Mouse (Mus musculus) liver (tissue): ENCODE data around the gene Zmpste24.

Experiments
- DNase-seq: peaks from one replicate; pipeline ENCODE4 v3.0.0-alpha.2; 2020; ENCODE audit warnings: mixed read lengths

Gene Zmpste24

GRCm38 (mm10) chr4:121031440-121031839, 66.6 kb downstream of the Zmpste24 start:
- DNase-seq, result no peak

DNA sequence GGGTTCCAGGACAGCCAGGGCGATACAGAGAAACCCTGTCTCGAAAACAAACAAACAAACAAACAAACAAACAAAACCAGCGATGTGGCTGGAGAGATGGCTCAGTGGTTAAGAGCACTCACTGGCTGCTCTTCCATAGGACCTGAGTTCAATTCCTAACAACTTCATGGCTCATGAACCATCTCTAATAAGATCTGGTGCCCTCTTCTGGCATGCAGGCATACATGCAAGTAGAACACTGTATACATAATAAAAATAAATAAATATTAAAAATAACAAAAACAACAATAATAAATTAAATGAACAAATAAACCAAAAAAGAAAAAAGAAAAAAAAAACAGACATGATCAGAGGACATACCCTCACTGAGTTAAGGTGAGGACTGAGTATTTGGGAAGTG, 68.4 kb downstream of the Zmpste24 start:
- no peak for DNase-seq

DNA sequence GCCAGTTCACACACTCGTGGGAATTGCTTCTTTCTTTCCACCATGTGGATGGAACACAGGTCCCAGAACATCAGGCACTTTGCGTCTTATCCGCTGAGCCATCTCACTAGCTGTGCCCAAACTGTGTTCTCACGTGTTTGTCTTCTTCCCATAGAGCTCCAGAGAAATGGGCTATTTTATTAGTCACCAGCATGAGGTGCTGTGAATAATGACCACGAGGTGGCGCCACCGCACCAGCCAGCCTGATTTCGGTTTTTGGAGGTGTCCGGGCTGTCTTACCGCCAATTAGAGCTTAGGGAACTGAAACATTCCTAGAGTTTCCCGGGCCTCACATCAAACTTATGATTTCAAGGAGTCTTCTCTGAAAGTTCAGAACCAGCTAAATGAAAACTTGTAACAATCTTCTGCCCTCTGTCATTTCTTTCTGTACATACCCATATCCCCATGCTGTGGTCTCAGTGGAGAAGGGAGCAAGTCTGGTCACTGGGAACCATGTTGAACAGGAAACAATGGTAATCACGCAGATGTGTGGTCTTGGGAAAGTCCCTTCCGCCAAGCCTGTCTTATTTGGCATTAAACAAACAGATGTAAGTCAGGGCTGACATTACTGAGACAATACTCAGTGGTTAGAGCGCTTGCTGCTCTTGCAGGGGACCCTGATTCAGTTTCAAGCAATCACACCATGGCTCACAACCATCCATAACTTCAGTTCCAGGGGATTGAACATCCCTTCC, 69.2 kb downstream of the Zmpste24 start:
- peak; percentile 74 for DNase-seq

DNA sequence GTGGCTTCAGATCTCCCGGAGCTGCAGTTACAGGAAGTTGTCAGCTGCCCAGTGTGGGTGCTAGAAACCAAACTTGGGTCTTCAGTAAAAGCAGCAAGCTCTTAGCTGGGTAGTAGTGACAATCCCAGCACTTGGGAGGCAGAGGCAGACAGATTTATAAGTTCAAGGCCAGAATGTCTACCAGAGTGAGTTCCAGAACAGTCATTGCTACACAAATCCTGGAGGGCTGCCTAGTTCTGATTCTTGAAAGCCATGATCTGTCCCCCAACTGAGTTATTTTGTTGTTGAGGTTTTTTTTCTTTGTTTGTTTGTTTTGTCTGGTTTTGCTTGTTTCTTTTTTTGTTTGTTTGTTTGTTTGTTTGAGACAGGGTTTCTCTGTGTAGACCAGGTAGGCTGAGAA, 69.9 kb downstream of the Zmpste24 start:
- no peak for DNase-seq

GRCm38 (mm10) chr4:121025681-121026080, 72.4 kb downstream of the Zmpste24 start:
- DNase-seq, result peak; percentile 17

GRCm38 (mm10) chr4:121023941-121024340, 74.1 kb downstream of the Zmpste24 start:
- peak; percentile 16 for DNase-seq

- no peak for DNase-seq
Measured at GRCm38 (mm10) chr4:121023464-121023863, 74.6 kb downstream of the Zmpste24 start.

- DNase-seq, result peak; percentile 12
Measured at GRCm38 (mm10) chr4:121021911-121022310, 76.1 kb downstream of the Zmpste24 start.

DNA sequence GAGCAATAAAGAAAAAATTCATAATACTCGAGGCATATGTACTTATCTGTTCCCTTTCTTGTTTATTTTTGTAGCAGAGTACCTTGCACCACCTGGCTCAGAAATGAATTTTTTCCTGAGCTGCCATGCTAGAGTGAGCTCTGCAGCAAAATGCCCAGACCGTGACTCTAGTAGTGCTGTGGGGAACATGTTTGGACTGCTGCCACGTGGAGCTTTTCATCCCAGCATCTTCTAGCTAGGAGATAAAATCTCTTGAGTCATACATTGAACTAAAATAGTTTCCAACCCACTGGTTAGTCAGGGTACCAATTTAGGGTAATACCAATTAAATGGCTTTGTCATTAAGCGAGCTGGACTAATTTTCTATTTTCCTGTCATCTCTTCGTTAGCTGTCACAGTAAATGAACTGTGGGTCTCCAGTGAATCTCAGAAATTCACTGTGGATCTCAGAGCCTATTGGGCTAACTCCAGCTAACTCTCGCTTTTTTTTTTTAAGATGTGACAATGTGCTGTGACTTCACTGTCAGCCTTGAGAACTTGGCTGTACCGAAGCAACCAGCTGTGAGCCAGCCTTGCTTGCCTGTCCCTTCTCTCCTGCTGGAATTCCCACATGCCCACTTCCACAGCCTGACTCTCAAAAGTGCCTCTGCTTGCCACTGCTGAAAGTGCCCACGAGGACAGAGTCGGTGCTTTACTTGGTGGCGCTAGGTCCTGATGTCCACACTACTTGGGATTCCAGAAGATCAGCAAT, 77.8 kb downstream of the Zmpste24 start:
- DNase-seq, result no peak

- DNase-seq, result no peak
Measured at GRCm38 (mm10) chr4:121018250-121018649, 79.8 kb downstream of the Zmpste24 start.

GRCm38 (mm10) chr4:121016928-121017657, 80.9 kb downstream of the Zmpste24 start, which contains the start of gene Smap2:
TSS of gene Smap2 (minus strand) at chr4:121017247.
- DNase-seq, result peak; percentile 100

GRCm38 (mm10) chr4:121016021-121016898, 81.8 kb downstream of the Zmpste24 start:
- peak; percentile 64 for DNase-seq

DNA sequence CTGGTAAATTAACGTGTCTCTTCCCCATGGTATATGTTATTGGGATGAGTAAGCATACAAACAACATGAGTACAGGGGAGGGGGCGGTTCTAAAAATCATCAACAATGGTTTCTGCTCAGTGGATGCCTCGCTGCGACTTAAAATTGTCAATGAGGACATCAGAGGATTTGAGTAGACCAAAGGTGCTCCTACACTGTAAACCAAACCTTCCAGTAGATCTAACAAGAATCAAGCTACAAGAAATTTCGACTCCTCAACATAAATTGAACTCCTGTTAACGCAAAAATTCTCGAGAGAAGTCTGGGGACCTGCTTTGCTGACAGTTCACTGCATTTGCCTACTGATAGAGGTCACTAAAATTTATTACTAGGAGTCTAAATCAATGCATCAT, 82.8 kb downstream of the Zmpste24 start:
- DNase-seq, result no peak

GRCm38 (mm10) chr4:121014594-121015267, 83.3 kb downstream of the Zmpste24 start:
- peak; percentile 63 for DNase-seq

GRCm38 (mm10) chr4:121010770-121011549, 87.1 kb downstream of the Zmpste24 start:
- no peak for DNase-seq
